Mouse (Mus musculus) thymus, postnatal 4 days (tissue): ENCODE measurements at regions not wholly inside any gene's neighbourhood (a gene's known extent, or its start where the extent isn't known, plus 50 kb on each side); places are given as distances from the start of the nearest gene placed in this dataset.

Experiments
- DNase-seq: peaks from one replicate; pipeline ENCODE4 v3.0.0; 2021

GRCm38 (mm10) chr19:54470034-54470433, 426.1 kb downstream of the Adra2a start:
- DNase-seq, result no peak

GRCm38 (mm10) chr19:54498066-54498465, 454.1 kb downstream of the Adra2a start:
- no peak for DNase-seq

- DNase-seq, result no peak
These were observed 489.9 kb downstream of the Adra2a start for GRCm38 (mm10) chr19:54533858-54534257.

- no peak for DNase-seq
These were observed 511.4 kb downstream of the Adra2a start for GRCm38 (mm10) chr19:54555351-54555750.

GRCm38 (mm10) chr19:54557984-54558383, 514.0 kb downstream of the Adra2a start:
- DNase-seq, result no peak

- DNase-seq, result no peak
These were observed 539.6 kb downstream of the Adra2a start for GRCm38 (mm10) chr19:54583574-54583973.

GRCm38 (mm10) chr19:54584687-54585237, 540.8 kb downstream of the Adra2a start:
- DNase-seq, result no peak

- DNase-seq, result no peak
These were observed 541.4 kb downstream of the Adra2a start for GRCm38 (mm10) chr19:54585326-54585725.

- DNase-seq, result no peak
These were observed 523.7 kb downstream of the Gpam start for GRCm38 (mm10) chr19:54603345-54603744.

GRCm38 (mm10) chr19:54605346-54605745, 521.7 kb downstream of the Gpam start:
- no peak for DNase-seq

- DNase-seq, result no peak
These were observed 510.1 kb downstream of the Gpam start for GRCm38 (mm10) chr19:54616924-54617323.
